Mouse (Mus musculus) forebrain, embryonic 16.5 days (tissue): ENCODE data around the gene Rsph10b. TPM values are rescaled to one million over a fixed set of nuclear protein-coding genes. Genes with fewer than 3 reads are reported as not detected.

Source experiments
- ATAC-seq: fragments of 200-750 bp; cut with Nextera tagmentation; 2 replicates; pipeline ENCODE4 v1.8.0; 2017; ENCODE audit warnings: mild to moderate bottlenecking, moderate library complexity
- H3K27ac ChIP-seq: fragments of 300-500 bp; sonication (generic); 2 replicates; pipeline ENCODE4 v1.5.1; 2014; ENCODE audit warnings: low read length, control low read depth
- H3K27me3 ChIP-seq: fragments of 300-500 bp; sonication (generic); replicated peaks from 2 replicates; pipeline ENCODE4 v1.6.1; 2014; ENCODE audit warnings: low read length; ENCODE audit not compliant: control insufficient read depth, insufficient read depth
- H3K36me3 ChIP-seq: fragments of 300-500 bp; sonication (generic); 2 replicates; pipeline ENCODE4 v1.6.1; 2014; ENCODE audit not compliant: control insufficient read depth, insufficient read depth
- H3K4me1 ChIP-seq: fragments of 300-500 bp; sonication (generic); replicated peaks from 2 replicates; pipeline ENCODE4 v1.6.1; 2014; ENCODE audit warnings: low read length; ENCODE audit not compliant: control insufficient read depth, insufficient read depth
- H3K4me2 ChIP-seq: fragments of 300-500 bp; sonication (generic); 2 replicates; pipeline ENCODE4 v1.6.1; 2014; ENCODE audit warnings: mild to moderate bottlenecking, low read length, control low read depth
- H3K4me3 ChIP-seq: fragments of 300-500 bp; sonication (generic); replicated peaks from 2 replicates; pipeline ENCODE4 v1.5.1; 2014; ENCODE audit warnings: mild to moderate bottlenecking, low read length, control low read depth
- H3K9ac ChIP-seq: fragments of 300-500 bp; sonication (generic); replicated peaks from 2 replicates; pipeline ENCODE4 v1.6.1; 2014; ENCODE audit warnings: low read depth, low read length, control low read depth
- H3K9me3 ChIP-seq: fragments of 300-500 bp; sonication (generic); 2 replicates; pipeline ENCODE4 v1.6.1; 2016; ENCODE audit warnings: low read length; ENCODE audit not compliant: control insufficient read depth
- WGBS: fragments of 180-500 bp; shearing (Covaris S2); extraction: QIAGEN DNeasy Blood & Tissue Kit; methylation state at CpG from one replicate; pipeline ENCODE4 v1.1.7; 2014; 5-methylcytosine and 5-hydroxymethylcytosine counted together
- polyA plus RNA-seq: library from polyadenylated mRNA; unstranded; fragments of >200 nt; fragmentation: Nextera tagmentation; extraction: Ambion mirVana; gene quantifications from 2 replicates; pipeline ENCODE4 v1.2.1, GENCODE M21; 2015

Rsph10b gene
- polyA plus RNA-seq, 1 experiment from 2014 or later = 4.1 TPM

GRCm38 (mm10) chr5:143980858-143981257, 48.0 kb downstream of the Rsph10b start:
- H3K27ac ChIP-seq = no peak overlapping the region
- H3K4me1 ChIP-seq = peaks cover 3% of the 10 kb centered on the region
- no peaks in the 10 kb centered on the region for H3K9me3 ChIP-seq
- no peaks in the 10 kb centered on the region for H3K36me3 ChIP-seq
- no peak for ATAC-seq
- no peaks in the 10 kb centered on the region for H3K27me3 ChIP-seq
- WGBS = 20% methylated on average over 9 of the region's 9 CpGs
- no peak overlapping the region for H3K4me2 ChIP-seq
- H3K9ac ChIP-seq = no peak overlapping the region
- H3K4me3 ChIP-seq = no peak overlapping the region

- Histone ChIP-seq H3K27ac (no peak overlapping the region), H3K9ac (no peak overlapping the region), H3K4me2 (no peak overlapping the region), H3K4me1 (peaks cover 3% of the 10 kb centered on the region), H3K9me3 (no peaks in the 10 kb centered on the region), H3K4me3 (no peak overlapping the region), H3K36me3 (peaks cover 8% of the 10 kb centered on the region; the same call in 1 of the 2 replicates), H3K27me3 (no peaks in the 10 kb centered on the region)
- WGBS = 85% methylated on average over 2 of the region's 2 CpGs
- ATAC-seq = no peak
Measured at GRCm38 (mm10) chr5:143982361-143982760, 49.5 kb downstream of the Rsph10b start.

- Histone ChIP-seq H3K27me3 (no peaks in the 10 kb centered on the region), H3K9me3 (no peaks in the 10 kb centered on the region), H3K27ac (no peak overlapping the region), H3K36me3 (peaks cover 25% of the 10 kb centered on the region), H3K4me3 (no peak overlapping the region), H3K4me2 (no peak overlapping the region), H3K4me1 (peaks cover 3% of the 10 kb centered on the region), H3K9ac (no peak overlapping the region)
- ATAC-seq = no peak
- WGBS = 85% methylated on average over 7 of the region's 7 CpGs
Measured at GRCm38 (mm10) chr5:143985381-143985780, 52.5 kb downstream of the Rsph10b start.

- Histone ChIP-seq H3K27ac (no peak overlapping the region), H3K36me3 (peaks cover 45% of the 10 kb centered on the region), H3K9me3 (no peaks in the 10 kb centered on the region), H3K9ac (no peak overlapping the region), H3K4me3 (no peak overlapping the region), H3K4me2 (no peak overlapping the region), H3K27me3 (no peaks in the 10 kb centered on the region), H3K4me1 (no peaks in the 10 kb centered on the region)
- WGBS = 93% methylated on average over 3 of the region's 3 CpGs
- ATAC-seq = no peak
Measured at GRCm38 (mm10) chr5:143987596-143987995, 54.8 kb downstream of the Rsph10b start.

- Histone ChIP-seq H3K4me1 (no peaks in the 10 kb centered on the region), H3K27me3 (no peaks in the 10 kb centered on the region), H3K9ac (no peak overlapping the region), H3K27ac (no peak overlapping the region), H3K4me3 (no peak overlapping the region), H3K4me2 (no peak overlapping the region), H3K9me3 (no peaks in the 10 kb centered on the region), H3K36me3 (peaks cover 52% of the 10 kb centered on the region)
- ATAC-seq = no peak
- 78% methylated on average over 4 of the region's 4 CpGs for WGBS
Measured at GRCm38 (mm10) chr5:143989046-143989445, 56.2 kb downstream of the Rsph10b start.

- H3K36me3 ChIP-seq = peaks cover 58% of the 10 kb centered on the region
Measured at GRCm38 (mm10) chr5:143990086-143990485, 57.3 kb downstream of the Rsph10b start.

GRCm38 (mm10) chr5:143992661-143993060, 59.8 kb downstream of the Rsph10b start:
- no peak for ATAC-seq
- H3K9ac ChIP-seq = no peak overlapping the region
- no peaks in the 10 kb centered on the region for H3K4me1 ChIP-seq
- no peaks in the 10 kb centered on the region for H3K9me3 ChIP-seq
- H3K27me3 ChIP-seq = no peaks in the 10 kb centered on the region
- H3K36me3 ChIP-seq = peaks cover 48% of the 10 kb centered on the region
- 89% methylated on average over 10 of the region's 10 CpGs for WGBS
- no peak overlapping the region for H3K4me3 ChIP-seq
- no peak overlapping the region for H3K4me2 ChIP-seq
- H3K27ac ChIP-seq = no peak overlapping the region

More at GRCm38 (mm10) chr5:143990086-143990485, 57.3 kb downstream of the Rsph10b start:
- Histone ChIP-seq H3K27ac (no peak overlapping the region), H3K4me1 (no peaks in the 10 kb centered on the region), H3K4me2 (no peak overlapping the region), H3K27me3 (no peaks in the 10 kb centered on the region), H3K9ac (no peak overlapping the region), H3K9me3 (no peaks in the 10 kb centered on the region), H3K4me3 (no peak overlapping the region)
- ATAC-seq = no peak
- 85% methylated on average over 11 of the region's 11 CpGs for WGBS

- ATAC-seq = no peak
- Histone ChIP-seq H3K27ac (no peak overlapping the region), H3K27me3 (no peaks in the 10 kb centered on the region), H3K4me1 (no peaks in the 10 kb centered on the region), H3K36me3 (peaks cover 48% of the 10 kb centered on the region), H3K9me3 (no peaks in the 10 kb centered on the region), H3K4me3 (no peak overlapping the region), H3K9ac (no peak overlapping the region), H3K4me2 (no peak overlapping the region)
- WGBS = 91% methylated on average over 8 of the region's 8 CpGs
Measured at GRCm38 (mm10) chr5:143993260-143993659, 60.4 kb downstream of the Rsph10b start.

GRCm38 (mm10) chr5:143993849-143994248, 61.0 kb downstream of the Rsph10b start:
- Histone ChIP-seq H3K36me3 (peaks cover 46% of the 10 kb centered on the region), H3K9ac (no peak overlapping the region), H3K27ac (no peak overlapping the region), H3K4me2 (no peak overlapping the region), H3K4me3 (no peak overlapping the region), H3K4me1 (no peaks in the 10 kb centered on the region), H3K9me3 (no peaks in the 10 kb centered on the region), H3K27me3 (no peaks in the 10 kb centered on the region)
- 97% methylated on average over 5 of the region's 5 CpGs for WGBS
- ATAC-seq = no peak
